Mouse (Mus musculus): ENCODE measurements at regions not wholly inside any gene's neighbourhood (a gene's known extent, or its start where the extent isn't known, plus 50 kb on each side); places are given as distances from the start of the nearest gene placed in this dataset.

DNA sequence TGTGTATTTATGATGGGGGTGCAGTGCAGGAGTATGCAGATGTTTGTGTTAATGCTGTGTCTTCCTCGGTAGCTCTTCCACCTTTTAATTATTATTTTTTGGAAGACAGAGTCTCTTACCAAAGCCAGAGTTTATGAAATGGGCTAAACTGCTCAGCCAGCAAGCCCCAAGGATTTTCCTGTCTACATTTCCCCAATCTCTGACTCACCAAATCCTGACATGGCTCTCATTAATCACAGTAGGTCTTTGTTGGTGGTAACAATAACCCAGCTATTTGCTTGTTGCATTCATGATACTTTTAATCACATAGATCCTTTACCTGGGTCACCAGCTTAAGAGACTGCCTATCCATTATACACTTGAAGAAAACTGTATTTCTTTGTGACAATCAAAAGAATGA, 427.8 kb upstream of the Rgma start:
- Histone ChIP-seq H3K4me1 (replicated peaks) (no peaks in the 10 kb centered on the region), H3K27me3 (replicated peaks) (no peaks in the 10 kb centered on the region), H3K4me2 (no peak overlapping the region), H3K36me3 (no peaks in the 10 kb centered on the region), H3K9ac (no peak overlapping the region), H3K4me3 (no peak overlapping the region), H3K9me3 (replicated peaks) (0 out of 2 replicates have a peak, but pooled peaks cover 3% of the 10 kb centered on the region), H3K27ac (ENCODE audit: poor library complexity, severe bottlenecking) (no peak overlapping the region)
- no peak for ATAC-seq (ENCODE audit: insufficient number of reproducible peaks, low FRiP score)
- 76% methylated on average over 1 of the region's 1 CpGs for WGBS

DNA sequence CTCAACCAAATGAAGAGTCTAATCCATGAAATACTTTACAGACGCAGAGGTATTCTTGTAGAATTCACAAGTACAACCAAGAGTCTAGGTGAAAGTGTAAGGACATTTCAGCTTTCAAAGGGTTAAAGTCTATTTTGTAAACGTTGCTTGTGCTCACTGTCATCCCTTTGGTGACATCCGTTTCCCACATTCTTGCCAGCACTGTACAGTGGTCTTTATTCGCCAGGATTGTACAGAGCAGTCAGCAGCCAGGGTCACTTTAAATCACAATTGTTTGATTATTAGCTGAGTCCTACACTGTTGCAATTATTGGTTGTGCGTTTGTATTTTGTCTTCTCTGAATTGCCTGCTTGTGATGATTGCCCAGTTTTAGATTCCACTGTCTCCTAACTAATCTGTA, 427.3 kb upstream of the Rgma start:
- 57% methylated on average over 5 of the region's 5 CpGs for WGBS
- Histone ChIP-seq H3K27ac (ENCODE audit: poor library complexity, severe bottlenecking) (no peak overlapping the region), H3K36me3 (no peaks in the 10 kb centered on the region), H3K9me3 (replicated peaks) (0 out of 2 replicates have a peak, but pooled peaks cover 3% of the 10 kb centered on the region), H3K4me2 (no peak overlapping the region), H3K9ac (no peak overlapping the region), H3K4me1 (replicated peaks) (no peaks in the 10 kb centered on the region), H3K27me3 (replicated peaks) (no peaks in the 10 kb centered on the region), H3K4me3 (no peak overlapping the region)
- no peak for ATAC-seq (ENCODE audit: insufficient number of reproducible peaks, low FRiP score)

DNA sequence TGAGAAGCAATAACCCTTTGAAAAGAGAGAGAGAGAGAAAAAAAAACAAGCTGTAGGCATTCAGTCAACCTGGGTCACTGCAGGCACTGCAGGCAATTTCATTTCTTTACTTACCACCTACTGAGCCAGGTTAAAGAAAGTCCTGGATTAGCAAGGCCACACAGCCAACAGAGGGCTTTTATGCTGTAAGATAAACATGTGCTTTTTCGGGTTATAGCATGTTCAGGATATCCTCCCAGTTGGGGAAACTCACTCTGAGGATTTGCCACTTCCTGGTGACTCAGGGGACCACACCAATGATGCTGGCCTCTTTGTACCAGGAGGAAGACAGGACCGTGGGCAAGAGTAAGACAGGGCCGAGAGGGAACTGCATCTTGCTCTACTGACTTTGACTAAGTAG, 426.6 kb upstream of the Rgma start:
- no peak for ATAC-seq (ENCODE audit: insufficient number of reproducible peaks, low FRiP score)
- no peak overlapping the region for H3K4me3 ChIP-seq
- H3K4me1 ChIP-seq (replicated peaks), result no peaks in the 10 kb centered on the region
- H3K27ac ChIP-seq (ENCODE audit: poor library complexity, severe bottlenecking), result no peak overlapping the region
- H3K4me2 ChIP-seq, result no peak overlapping the region
- WGBS, result 47% methylated on average over 3 of the region's 3 CpGs
- no peak overlapping the region for H3K9ac ChIP-seq
- H3K36me3 ChIP-seq, result no peaks in the 10 kb centered on the region
- no peaks in the 10 kb centered on the region for H3K27me3 ChIP-seq (replicated peaks)
- H3K9me3 ChIP-seq (replicated peaks), result 0 out of 2 replicates have a peak, but pooled peaks cover 3% of the 10 kb centered on the region

DNA sequence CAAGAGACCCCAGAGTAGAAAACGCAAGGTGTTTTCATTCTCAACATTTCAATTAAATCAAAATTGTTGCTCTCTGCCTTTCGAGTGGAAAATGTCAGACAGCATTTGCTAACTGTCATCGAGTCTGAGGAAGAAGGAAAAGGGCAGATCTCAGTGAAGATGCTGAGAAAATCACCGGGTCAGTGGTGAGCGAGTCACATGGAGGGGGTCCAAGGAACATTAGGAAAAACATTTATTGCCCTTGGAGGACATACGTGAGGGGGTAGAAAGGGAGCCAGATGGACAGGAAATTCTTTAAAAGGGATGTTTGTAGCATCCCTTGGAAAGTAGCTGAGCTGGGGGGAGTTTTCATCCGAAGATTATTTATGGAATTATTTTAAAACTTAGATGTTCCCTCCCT, 425.4 kb upstream of the Rgma start:
- Histone ChIP-seq H3K4me2 (no peak overlapping the region), H3K27ac (ENCODE audit: poor library complexity, severe bottlenecking) (no peak overlapping the region), H3K36me3 (no peaks in the 10 kb centered on the region), H3K27me3 (replicated peaks) (no peaks in the 10 kb centered on the region), H3K4me1 (replicated peaks) (no peaks in the 10 kb centered on the region), H3K9ac (no peak overlapping the region), H3K9me3 (replicated peaks) (0 out of 2 replicates have a peak, but pooled peaks cover 3% of the 10 kb centered on the region), H3K4me3 (no peak overlapping the region)
- 58% methylated on average over 7 of the region's 7 CpGs for WGBS
- no peak for ATAC-seq (ENCODE audit: insufficient number of reproducible peaks, low FRiP score)

DNA sequence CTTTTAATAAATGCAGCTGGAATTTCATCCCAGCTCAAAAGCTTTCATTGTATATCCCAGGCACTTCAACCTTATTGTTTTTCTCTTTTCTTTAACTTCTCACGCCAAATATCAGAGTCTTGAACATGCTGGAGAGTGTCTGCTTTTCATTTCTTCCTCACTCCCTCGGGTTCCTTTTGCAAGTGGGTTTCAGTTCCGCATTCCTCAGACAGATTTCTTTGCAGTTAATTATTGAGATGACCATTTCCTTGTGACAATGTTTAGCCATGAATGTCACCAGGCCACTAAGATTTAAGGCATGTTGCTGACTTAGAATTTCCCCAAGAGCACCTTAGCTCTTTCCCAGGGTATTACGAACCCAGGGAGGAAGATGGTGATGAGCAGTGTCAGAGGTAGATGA, 417.6 kb upstream of the Rgma start:
- Histone ChIP-seq H3K9me3 (replicated peaks) (no peaks in the 10 kb centered on the region), H3K9ac (no peak overlapping the region), H3K4me1 (replicated peaks) (no peaks in the 10 kb centered on the region), H3K27me3 (replicated peaks) (no peaks in the 10 kb centered on the region; the same call in 1 of the 2 replicates), H3K4me2 (no peak overlapping the region), H3K36me3 (no peaks in the 10 kb centered on the region), H3K4me3 (no peak overlapping the region), H3K27ac (ENCODE audit: poor library complexity, severe bottlenecking) (no peak overlapping the region)
- ATAC-seq (ENCODE audit: insufficient number of reproducible peaks, low FRiP score), result no peak
- 67% methylated on average over 4 of the region's 4 CpGs for WGBS

DNA sequence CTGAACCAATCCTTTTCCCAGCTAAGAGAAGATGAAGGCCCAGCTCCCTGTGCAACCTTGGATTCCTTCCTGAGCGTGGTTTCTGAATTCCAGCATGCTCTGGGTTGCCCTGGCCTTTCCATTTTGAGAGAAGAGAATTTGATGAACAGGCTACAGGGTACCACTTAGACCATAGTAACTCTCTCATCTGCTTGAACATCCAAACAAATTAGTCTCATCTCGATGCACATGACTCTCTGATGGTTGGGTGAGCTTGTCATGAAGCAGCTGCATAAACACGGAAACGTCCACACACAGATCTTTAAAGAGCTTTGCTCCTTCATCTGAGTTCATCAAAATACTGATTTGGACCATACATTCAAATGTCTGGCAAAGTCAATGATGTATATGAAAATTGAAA, 414.0 kb upstream of the Rgma start:
- Histone ChIP-seq H3K9me3 (replicated peaks) (no peaks in the 10 kb centered on the region), H3K4me1 (replicated peaks) (no peaks in the 10 kb centered on the region), H3K36me3 (no peaks in the 10 kb centered on the region), H3K27me3 (replicated peaks) (no peaks in the 10 kb centered on the region; the same call in 1 of the 2 replicates), H3K4me3 (no peak overlapping the region), H3K4me2 (no peak overlapping the region), H3K9ac (no peak overlapping the region), H3K27ac (ENCODE audit: poor library complexity, severe bottlenecking) (no peak overlapping the region)
- WGBS, result 78% methylated on average over 4 of the region's 4 CpGs
- ATAC-seq (ENCODE audit: insufficient number of reproducible peaks, low FRiP score), result no peak

DNA sequence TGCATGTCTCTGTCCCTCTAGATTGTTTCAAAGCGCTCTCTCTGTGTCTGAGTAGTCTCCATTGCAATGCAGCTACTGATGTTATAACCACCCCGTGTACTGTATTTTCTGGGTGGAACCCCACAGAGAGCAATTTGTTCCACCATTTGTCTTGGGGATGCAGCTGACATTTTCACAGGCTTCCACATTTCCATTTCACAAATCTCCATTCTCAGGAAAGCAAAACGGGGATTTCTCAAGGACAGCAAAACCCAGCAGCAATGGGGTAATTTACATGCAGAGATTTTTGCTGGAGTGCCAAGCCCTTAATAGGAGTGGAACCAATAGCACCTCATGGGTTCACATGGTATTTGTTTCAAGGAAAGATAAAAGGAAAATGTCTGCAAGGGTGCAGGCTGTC, 412.5 kb upstream of the Rgma start:
- Histone ChIP-seq H3K4me2 (no peak overlapping the region), H3K9ac (no peak overlapping the region), H3K27ac (ENCODE audit: poor library complexity, severe bottlenecking) (no peak overlapping the region), H3K27me3 (replicated peaks) (no peaks in the 10 kb centered on the region; the same call in 1 of the 2 replicates), H3K9me3 (replicated peaks) (no peaks in the 10 kb centered on the region), H3K4me3 (no peak overlapping the region), H3K36me3 (no peaks in the 10 kb centered on the region), H3K4me1 (replicated peaks) (no peaks in the 10 kb centered on the region)
- 36% methylated on average over 3 of the region's 3 CpGs for WGBS
- ATAC-seq (ENCODE audit: insufficient number of reproducible peaks, low FRiP score), result no peak

DNA sequence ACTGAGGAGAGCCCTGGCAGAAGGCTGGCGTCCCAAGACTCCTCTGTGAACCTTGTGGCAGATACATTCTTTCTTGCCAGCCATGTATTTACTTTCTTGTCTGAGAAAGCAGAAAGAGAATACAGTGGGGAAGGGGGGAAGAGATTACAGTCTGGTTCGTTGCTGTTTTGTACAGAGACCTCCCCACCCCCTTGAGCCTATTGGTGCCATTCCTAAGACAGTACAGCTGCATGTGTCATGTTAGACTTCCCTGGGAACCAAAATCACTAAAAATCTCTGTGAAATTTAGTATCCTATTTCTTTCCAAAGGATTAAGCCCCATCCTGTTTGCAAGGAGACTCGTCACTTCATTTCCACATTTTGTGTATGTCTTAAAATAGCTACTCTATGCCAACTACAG, 411.4 kb upstream of the Rgma start:
- no peak overlapping the region for H3K27ac ChIP-seq (ENCODE audit: poor library complexity, severe bottlenecking)
- H3K9ac ChIP-seq, result no peak overlapping the region
- H3K9me3 ChIP-seq (replicated peaks), result no peaks in the 10 kb centered on the region
- no peaks in the 10 kb centered on the region for H3K27me3 ChIP-seq (replicated peaks)
- no peak overlapping the region for H3K4me3 ChIP-seq
- no peaks in the 10 kb centered on the region for H3K4me1 ChIP-seq (replicated peaks)
- no peak overlapping the region for H3K4me2 ChIP-seq
- H3K36me3 ChIP-seq, result no peaks in the 10 kb centered on the region
- ATAC-seq (ENCODE audit: insufficient number of reproducible peaks, low FRiP score), result no peak
- WGBS, result 64% methylated on average over 3 of the region's 3 CpGs

DNA sequence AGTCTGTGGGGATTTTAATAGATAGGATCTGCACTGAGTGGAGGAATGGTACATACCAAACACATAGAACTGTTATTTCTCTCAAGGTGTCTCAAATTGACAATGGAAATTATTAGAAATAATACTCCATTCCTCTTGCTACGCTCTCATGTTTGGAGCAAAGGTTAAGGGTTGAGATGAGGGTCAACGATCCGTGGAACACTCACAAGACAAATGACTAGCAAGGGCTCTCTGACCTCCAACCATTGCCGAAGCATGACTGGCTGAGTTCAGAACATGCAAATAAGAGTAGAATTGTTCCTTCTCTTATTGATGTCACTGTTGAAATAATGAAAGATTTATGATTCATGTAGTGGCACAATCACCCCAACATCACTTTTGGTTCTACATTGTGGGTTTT, 407.1 kb upstream of the Rgma start:
- Histone ChIP-seq H3K4me2 (no peak overlapping the region), H3K9me3 (replicated peaks) (no peaks in the 10 kb centered on the region), H3K27ac (ENCODE audit: poor library complexity, severe bottlenecking) (no peak overlapping the region), H3K27me3 (replicated peaks) (no peaks in the 10 kb centered on the region), H3K4me3 (no peak overlapping the region), H3K9ac (no peak overlapping the region), H3K4me1 (replicated peaks) (peaks cover 16% of the 10 kb centered on the region), H3K36me3 (no peaks in the 10 kb centered on the region)
- WGBS, result 77% methylated on average over 4 of the region's 4 CpGs
- no peak for ATAC-seq (ENCODE audit: insufficient number of reproducible peaks, low FRiP score)

DNA sequence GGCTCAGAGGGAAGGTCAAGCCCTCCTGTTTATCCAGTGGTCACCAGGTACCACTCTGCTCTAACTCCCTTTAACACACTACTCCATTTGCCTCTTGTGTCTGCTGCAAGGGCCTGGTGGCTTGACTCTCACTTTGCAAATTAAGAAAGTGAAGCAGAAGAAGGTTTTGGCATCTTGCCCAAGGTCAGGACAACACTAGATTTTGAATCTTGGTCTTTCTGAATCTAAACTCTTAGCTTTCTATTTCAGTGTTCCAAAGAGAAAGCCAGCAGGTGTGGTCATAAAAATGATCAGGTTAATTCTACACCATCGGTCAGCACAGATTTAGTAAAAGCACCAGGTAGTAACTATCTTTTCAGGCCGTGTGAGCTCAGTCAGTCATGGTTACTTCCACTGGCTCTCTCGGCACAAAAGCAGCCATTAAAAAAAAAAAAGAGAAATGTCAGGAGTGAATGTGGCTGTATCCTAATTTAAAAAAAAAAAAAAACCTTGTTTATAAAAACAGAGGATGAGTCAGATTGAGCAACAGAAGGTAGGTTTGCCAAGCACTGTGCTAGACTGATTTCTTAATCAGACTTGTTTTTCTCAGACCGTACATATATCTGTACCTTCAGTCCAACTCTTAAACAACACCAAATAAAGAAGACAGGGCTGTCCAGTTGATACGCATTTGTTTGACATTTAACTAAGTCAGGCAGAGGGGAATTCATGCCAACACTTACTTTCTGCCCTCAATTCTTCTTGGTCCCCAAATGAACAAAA, 403.6 kb upstream of the Rgma start:
- no peak for ATAC-seq (ENCODE audit: insufficient number of reproducible peaks, low FRiP score)
- H3K27me3 ChIP-seq (replicated peaks), result no peaks in the 10 kb centered on the region
- peaks cover 16% of the 10 kb centered on the region for H3K4me1 ChIP-seq (replicated peaks)
- H3K9me3 ChIP-seq (replicated peaks), result no peaks in the 10 kb centered on the region
- 69% methylated on average over 5 of the region's 5 CpGs for WGBS
- no peak overlapping the region for H3K27ac ChIP-seq (ENCODE audit: poor library complexity, severe bottlenecking)
- H3K4me3 ChIP-seq, result no peak overlapping the region
- H3K9ac ChIP-seq, result no peak overlapping the region
- no peak overlapping the region for H3K4me2 ChIP-seq
- H3K36me3 ChIP-seq, result no peaks in the 10 kb centered on the region

DNA sequence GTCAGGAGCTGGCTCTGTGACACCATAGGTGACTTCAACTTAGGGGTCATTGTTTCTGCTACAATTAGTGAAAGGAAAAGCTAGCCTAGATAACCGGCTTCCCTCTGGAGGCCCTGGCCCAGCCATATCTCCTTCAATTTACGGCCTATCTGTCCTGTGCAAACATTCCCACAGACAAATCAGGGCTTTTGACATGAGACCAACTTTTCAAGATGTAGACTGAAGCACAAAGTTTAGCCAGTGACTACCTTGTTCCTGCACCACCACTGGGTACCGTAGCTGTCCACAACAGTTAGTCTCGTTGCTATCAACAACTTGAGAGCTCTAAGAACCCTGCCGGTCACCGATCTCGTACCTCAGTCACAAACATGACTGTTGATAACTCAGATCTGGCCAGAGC, 402.9 kb upstream of the Rgma start:
- Histone ChIP-seq H3K9ac (no peak overlapping the region), H3K27me3 (replicated peaks) (no peaks in the 10 kb centered on the region), H3K4me3 (no peak overlapping the region), H3K27ac (ENCODE audit: poor library complexity, severe bottlenecking) (no peak overlapping the region; the same call in 1 of the 2 replicates), H3K36me3 (no peaks in the 10 kb centered on the region), H3K4me2 (no peak overlapping the region), H3K9me3 (replicated peaks) (no peaks in the 10 kb centered on the region), H3K4me1 (replicated peaks) (peaks cover 16% of the 10 kb centered on the region)
- WGBS, result 14% methylated on average over 7 of the region's 7 CpGs
- ATAC-seq (ENCODE audit: insufficient number of reproducible peaks, low FRiP score), result peak; percentile 76

DNA sequence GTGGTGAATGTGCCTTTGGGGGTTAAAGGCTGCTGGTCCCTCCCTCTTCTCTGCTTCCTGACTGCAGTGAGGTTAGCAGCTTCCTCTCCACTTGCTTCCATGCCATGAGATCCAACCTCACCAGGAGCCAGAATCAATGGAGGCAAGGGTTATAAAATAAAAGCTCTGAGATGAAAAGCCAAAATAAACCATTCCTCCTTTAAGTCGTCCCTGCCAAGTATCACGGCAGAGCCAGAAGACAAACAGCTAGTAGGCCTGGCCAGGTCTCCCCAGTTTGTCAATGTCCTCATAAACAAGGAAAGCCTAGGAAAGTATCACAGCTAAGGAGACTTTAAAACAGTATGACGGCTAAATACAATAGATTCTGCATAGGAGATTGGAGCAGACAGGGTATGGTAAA, 401.5 kb upstream of the Rgma start:
- no peaks in the 10 kb centered on the region for H3K9me3 ChIP-seq (replicated peaks)
- H3K4me2 ChIP-seq, result no peak overlapping the region
- no peak overlapping the region for H3K9ac ChIP-seq
- H3K36me3 ChIP-seq, result no peaks in the 10 kb centered on the region
- ATAC-seq (ENCODE audit: insufficient number of reproducible peaks, low FRiP score), result no peak
- WGBS, result 82% methylated on average over 3 of the region's 3 CpGs
- no peaks in the 10 kb centered on the region for H3K27me3 ChIP-seq (replicated peaks)
- H3K4me1 ChIP-seq (replicated peaks), result peaks cover 16% of the 10 kb centered on the region
- H3K27ac ChIP-seq (ENCODE audit: poor library complexity, severe bottlenecking), result no peak overlapping the region
- H3K4me3 ChIP-seq, result no peak overlapping the region

Measured in heart, embryonic 12.5 days (tissue).